Mouse (Mus musculus): ENCODE measurements around the gene Mbtps1.

GRCm38 (mm10) chr8:119515767-119516166, 42.8 kb downstream of the Mbtps1 start:
- TF ChIP-seq CHD2 (IDR thresholded peaks at IDR 0.05; ENCODE audit: low read depth, low read length) (peak; percentile 75; the same call in 1 of the 2 replicates), HCFC1 (IDR thresholded peaks at IDR 0.05; ENCODE audit: borderline replicate concordance, insufficient read depth, low read length) (no peak), MAFK (IDR thresholded peaks at IDR 0.05; ENCODE audit: insufficient read depth, low read depth, low read length) (no peak)

All from ES-E14 (cell line).